Mouse (Mus musculus) heart, adult 2 months (tissue): ENCODE measurements around the gene Sh3gl2. TPM values are rescaled to one million over a fixed set of nuclear protein-coding genes. Genes with fewer than 3 reads are reported as not detected.

Experiments used
- DNase-seq, 2 experiments: peaks; one replicate each; pipeline ENCODE4 v3.0.0; 2021
- H3K27ac ChIP-seq: fragments of 200-600 bp; 2 replicates; pipeline ENCODE4 v1.8.1; 2022
- H3K27me3 ChIP-seq: fragments of 200-500 bp; 2 replicates; pipeline ENCODE4 v1.6.1; 2012; ENCODE audit warnings: mild to moderate bottlenecking, low read length, inconsistent platforms, mixed read lengths; ENCODE audit not compliant: control insufficient read depth, insufficient read depth
- H3K36me3 ChIP-seq: fragments of 200-500 bp; 2 replicates; pipeline ENCODE4 v1.6.1; 2012; ENCODE audit warnings: low read length, inconsistent platforms; ENCODE audit not compliant: control insufficient read depth, insufficient read depth
- H3K4me1 ChIP-seq: fragments of 200-500 bp; 2 replicates; pipeline ENCODE4 v1.6.1; 2011; ENCODE audit warnings: low read length; ENCODE audit not compliant: control insufficient read depth, insufficient read depth
- H3K4me3 ChIP-seq: fragments of 200-600 bp; 2 replicates; pipeline ENCODE4 v1.8.1; 2022
- H3K79me2 ChIP-seq: fragments of 200-500 bp; replicated peaks from 2 replicates; pipeline ENCODE4 v1.6.1; 2012; ENCODE audit warnings: mild to moderate bottlenecking, inconsistent platforms, low read length, moderate library complexity, mixed read lengths; ENCODE audit not compliant: control insufficient read depth, insufficient read depth
- H3K9ac ChIP-seq: fragments of 200-500 bp; 2 replicates; pipeline ENCODE4 v1.6.1; 2012; ENCODE audit warnings: low read depth, mild to moderate bottlenecking, control low read depth, inconsistent platforms, low read length, mixed read lengths
- CTCF ChIP-seq: fragments of 200-600 bp; IDR thresholded peaks from 2 replicates; pipeline ENCODE4 v1.8.1; 2022; ENCODE audit warnings: antibody characterized with exemption, mild to moderate bottlenecking, moderate library complexity
- EP300 ChIP-seq: fragments of 200-500 bp; IDR thresholded peaks from 2 replicates; pipeline ENCODE4 v1.6.1; 2011; ENCODE audit warnings: low read depth, low read length, control low read depth; ENCODE audit not compliant: insufficient read depth
- POLR2A ChIP-seq: fragments of 200-500 bp; IDR thresholded peaks from 2 replicates; pipeline ENCODE4 v1.6.1; 2011; ENCODE audit warnings: mild to moderate bottlenecking, low read depth, low read length, control low read depth; ENCODE audit not compliant: insufficient read depth
- WGBS: fragments of 180-500 bp; shearing (Covaris S2); methylation state at CpG from one replicate; pipeline ENCODE4 v1.1.7; 2018; 5-methylcytosine and 5-hydroxymethylcytosine counted together
- intact Hi-C: fragments of 180-260 bp; cut with DNase I; formaldehyde crosslinking; loops from one replicate; pipeline ENCODE4 v1.15.1; 2025
- polyA plus RNA-seq: library from polyadenylated mRNA; depleted of rRNA; stranded (reverse); fragments of >200 nt; gene quantifications from 2 replicates; pipeline ENCODE4 v1.2.3, GENCODE M21; 2012
- total RNA-seq, 2 experiments: library from RNA; stranded (reverse); gene quantifications; 2 replicates each; pipeline ENCODE4 v1.2.3; 2021

Sh3gl2 gene
- total and polyA plus RNA-seq, 3 experiments = 0.62 to 6.7 (median 5.4) TPM

- Histone ChIP-seq H3K9ac (no peak overlapping the region), H3K36me3 (no peaks in the 10 kb centered on the region), H3K27ac (no peak overlapping the region), H3K4me1 (peaks cover 2% of the 10 kb centered on the region), H3K27me3 (no peaks in the 10 kb centered on the region), H3K4me3 (no peak overlapping the region), H3K79me2 (no peaks in the 10 kb centered on the region)
- WGBS = 39% methylated on average over 6 of the region's 6 CpGs
- TF ChIP-seq CTCF = no peak
- no peak for TF ChIP-seq POLR2A
- TF ChIP-seq EP300 = no peak
- intact Hi-C loops = no loop called here
- DNase-seq = no peak
Measured at GRCm38 (mm10) chr4:85559753-85560152, 354.8 kb downstream of the Sh3gl2 start.

- Histone ChIP-seq H3K4me3 (no peak overlapping the region), H3K27ac (no peak overlapping the region), H3K4me1 (no peaks in the 10 kb centered on the region), H3K36me3 (no peaks in the 10 kb centered on the region), H3K27me3 (no peaks in the 10 kb centered on the region), H3K79me2 (no peaks in the 10 kb centered on the region), H3K9ac (no peak overlapping the region)
- TF ChIP-seq POLR2A = no peak
- no peak for TF ChIP-seq EP300
- TF ChIP-seq CTCF = no peak
- WGBS = 86% methylated on average over 2 of the region's 2 CpGs
- intact Hi-C loops = no loop called here
- no peak for DNase-seq
Measured at GRCm38 (mm10) chr4:85585426-85585825, 380.5 kb downstream of the Sh3gl2 start.

GRCm38 (mm10) chr4:85588928-85589327 lies 384.0 kb downstream of the Sh3gl2 start:
- intact Hi-C loops = no loop called here
- Histone ChIP-seq H3K36me3 (no peaks in the 10 kb centered on the region), H3K4me3 (no peak overlapping the region), H3K27me3 (no peaks in the 10 kb centered on the region), H3K9ac (no peak overlapping the region), H3K79me2 (no peaks in the 10 kb centered on the region), H3K4me1 (no peaks in the 10 kb centered on the region; the same call in 1 of the 2 replicates), H3K27ac (no peak overlapping the region)
- TF ChIP-seq EP300 (no peak), CTCF (no peak)
- DNase-seq = no peak
- 74% methylated on average over 4 of the region's 4 CpGs for WGBS

DNA sequence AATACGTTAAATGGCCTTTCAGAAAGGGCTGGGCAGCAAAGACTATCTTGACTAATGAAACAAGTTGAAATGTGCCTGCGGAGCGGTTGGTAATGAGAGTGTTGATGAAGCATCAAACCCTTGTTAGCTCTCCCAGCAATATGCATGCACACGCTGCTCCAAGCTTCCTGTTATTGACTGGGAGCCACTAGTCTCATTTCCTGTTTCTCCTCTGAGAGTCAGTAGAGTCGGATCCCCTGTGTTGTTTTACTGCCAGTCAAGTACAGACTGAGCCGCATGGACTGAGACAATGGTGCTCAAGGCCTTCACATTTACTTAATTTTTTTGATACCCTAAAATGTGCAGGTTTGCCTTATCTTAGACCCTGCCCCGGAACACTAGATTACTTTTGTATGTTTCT lies 386.1 kb downstream of the Sh3gl2 start:
- Histone ChIP-seq H3K9ac (no peak overlapping the region), H3K79me2 (no peaks in the 10 kb centered on the region), H3K4me3 (no peak overlapping the region), H3K27ac (peak overlapping the region; percentile 43; the same call in 1 of the 2 replicates), H3K36me3 (no peaks in the 10 kb centered on the region), H3K4me1 (no peaks in the 10 kb centered on the region; the same call in 1 of the 2 replicates), H3K27me3 (no peaks in the 10 kb centered on the region)
- 40% methylated on average over 7 of the region's 7 CpGs for WGBS
- DNase-seq = no peak
- TF ChIP-seq POLR2A = no peak
- TF ChIP-seq EP300 = no peak
- TF ChIP-seq CTCF = no peak
- intact Hi-C loops = loop anchor here (5.0 kb wide), 1 partner anchor 36 kb away; no protein-coding TSS in a partner anchor

DNA sequence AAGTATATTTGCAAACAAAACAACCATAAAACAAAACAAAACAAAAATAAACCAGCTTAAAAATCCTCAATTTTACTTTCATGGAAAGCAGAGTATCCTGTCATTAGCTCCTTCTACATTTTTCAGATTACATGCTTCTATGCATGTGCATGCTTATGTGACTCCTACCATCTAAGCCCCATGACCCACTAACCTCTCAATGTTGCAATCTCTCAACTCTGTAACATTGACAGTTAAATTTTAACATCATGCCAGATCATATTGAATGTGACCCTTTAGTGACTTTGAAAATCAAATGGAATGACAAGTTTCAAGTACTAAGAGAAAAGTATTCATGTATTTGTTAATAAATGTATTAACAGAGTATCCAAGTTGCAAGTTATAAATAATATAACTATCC lies 389.2 kb downstream of the Sh3gl2 start:
- no peak overlapping the region for H3K4me3 ChIP-seq
- no peaks in the 10 kb centered on the region for H3K36me3 ChIP-seq
- no peak overlapping the region for H3K9ac ChIP-seq
- no peak for TF ChIP-seq POLR2A
- TF ChIP-seq CTCF = no peak
- no peak for TF ChIP-seq EP300
- H3K79me2 ChIP-seq = no peaks in the 10 kb centered on the region
- intact Hi-C loops = loop anchor here (5.0 kb wide), 1 partner anchor 33 kb away; no protein-coding TSS in a partner anchor
- H3K4me1 ChIP-seq = no peaks in the 10 kb centered on the region; the same call in 1 of the 2 replicates
- no peak for DNase-seq
- H3K27ac ChIP-seq = no peak overlapping the region
- H3K27me3 ChIP-seq = no peaks in the 10 kb centered on the region

GRCm38 (mm10) chr4:85613331-85613730 lies 408.4 kb downstream of the Sh3gl2 start:
- DNase-seq = no peak
- TF ChIP-seq CTCF (no peak), EP300 (no peak), POLR2A (no peak)
- intact Hi-C loops = no loop called here
- Histone ChIP-seq H3K79me2 (no peaks in the 10 kb centered on the region), H3K4me3 (no peak overlapping the region), H3K36me3 (no peaks in the 10 kb centered on the region), H3K4me1 (no peaks in the 10 kb centered on the region), H3K9ac (no peak overlapping the region), H3K27me3 (no peaks in the 10 kb centered on the region), H3K27ac (no peak overlapping the region)
- 68% methylated on average over 3 of the region's 3 CpGs for WGBS
